Mouse (Mus musculus) brain, embryonic 14.5 days (tissue): ENCODE measurements around the gene Idh1.

ENCODE experiments used
- CTCF ChIP-seq: fragments of 200-500 bp; IDR thresholded peaks from 2 replicates; pipeline ENCODE4 v1.5.1; 2012; ENCODE audit warnings: inconsistent platforms, mild to moderate bottlenecking, moderate library complexity, borderline replicate concordance; ENCODE audit not compliant: insufficient read depth, insufficient read length; ENCODE audit errors: extremely low read depth
- POLR2A ChIP-seq: fragments of 200-500 bp; IDR thresholded peaks from 2 replicates; pipeline ENCODE4 v1.6.1; 2012; ENCODE audit warnings: mild to moderate bottlenecking, inconsistent platforms, borderline replicate concordance; ENCODE audit not compliant: poor library complexity, insufficient read depth, insufficient read length, severe bottlenecking; ENCODE audit errors: extremely low read depth

- peak; percentile 89 for TF ChIP-seq CTCF
- TF ChIP-seq POLR2A: peak; percentile 68; the same call in 1 of the 2 replicates
Measured at GRCm38 (mm10) chr1:65178902-65179432, 7.3 kb downstream of the Idh1 start.
